Mouse (Mus musculus) ES-E14 (cell line): ENCODE data around the gene Hoxa6.

ENCODE experiments used
- CHD2 ChIP-seq: IDR thresholded peaks from 2 replicates; pipeline ENCODE4 v1.6.1; 2014; ENCODE audit warnings: mild to moderate bottlenecking, low read depth, low read length, inconsistent platforms
- HCFC1 ChIP-seq: IDR thresholded peaks from 2 replicates; pipeline ENCODE4 v1.6.1; 2012; ENCODE audit warnings: low read length, inconsistent platforms, borderline replicate concordance; ENCODE audit not compliant: insufficient read depth
- MAFK ChIP-seq: IDR thresholded peaks from 2 replicates; pipeline ENCODE4 v1.6.1; 2014; ENCODE audit warnings: mild to moderate bottlenecking, low read depth, low read length, inconsistent platforms; ENCODE audit not compliant: insufficient read depth
- ZC3H11A ChIP-seq: IDR thresholded peaks from 2 replicates; pipeline ENCODE4 v1.6.1; 2012; ENCODE audit warnings: low read depth, mild to moderate bottlenecking, inconsistent platforms, low read length, borderline replicate concordance
- ZNF384 ChIP-seq: IDR thresholded peaks from 2 replicates; pipeline ENCODE4 v1.6.1; 2012; ENCODE audit warnings: low read depth, low read length, inconsistent platforms

DNA sequence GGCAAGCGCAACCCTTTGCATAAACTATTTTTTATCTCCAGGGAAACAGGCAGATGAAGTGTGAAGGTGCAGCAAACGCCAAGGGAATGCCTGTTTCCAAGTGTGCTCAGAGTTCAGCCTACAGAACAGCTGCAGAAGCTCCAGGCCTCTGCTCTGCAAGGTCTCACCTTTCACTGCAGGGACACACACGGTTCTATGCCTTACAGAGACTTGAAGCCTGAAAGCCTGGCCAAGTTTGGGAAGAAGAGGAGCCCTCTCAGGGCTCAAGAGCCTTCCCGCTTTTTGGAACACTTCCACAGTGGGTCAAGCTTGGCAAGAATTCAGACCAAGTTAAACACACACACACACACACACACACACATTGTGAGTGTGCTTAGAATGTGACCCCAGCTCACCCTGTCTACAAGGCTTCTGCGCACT is 19.3 kb downstream of the Hoxa6 start:
- TF ChIP-seq ZNF384 = no peak
- TF ChIP-seq ZC3H11A = no peak
- TF ChIP-seq CHD2 = no peak
- no peak for TF ChIP-seq HCFC1
- no peak for TF ChIP-seq MAFK
